Mouse (Mus musculus) ES-E14 (cell line): ENCODE data around the gene Bod1l. TPM values are rescaled to one million over a fixed set of nuclear protein-coding genes. Genes with fewer than 3 reads are reported as not detected.

Experiments used
- DNase-seq: peaks from one replicate; pipeline ENCODE4 v3.0.0-alpha.2; 2013; ENCODE audit warnings: low read depth, low spot score
- H3K27ac ChIP-seq: 2 replicates; pipeline ENCODE4 v1.5.1; 2012; ENCODE audit warnings: low read depth, mild to moderate bottlenecking, low read length, moderate library complexity, mixed read lengths; ENCODE audit not compliant: poor library complexity, insufficient read depth, severe bottlenecking
- H3K36me3 ChIP-seq: 2 replicates; pipeline ENCODE4 v1.6.1; 2012; ENCODE audit warnings: mild to moderate bottlenecking, low read length, moderate library complexity, mixed read lengths; ENCODE audit not compliant: control insufficient read depth, poor library complexity, insufficient read depth, severe bottlenecking
- H3K4me1 ChIP-seq, 2 experiments: fragments of 150-350 bp in 1 of 2; sonication (generic) in 1 of 2; 2 replicates each; pipeline ENCODE4 v1.6.1; 2012; ENCODE audit warnings: low read length in 2 of 2, mild to moderate bottlenecking in 1 of 2, mixed read lengths in 1 of 2; ENCODE audit not compliant: control insufficient read depth in 2 of 2, insufficient read depth in 2 of 2, poor library complexity in 1 of 2
- H3K4me3 ChIP-seq, 2 experiments: fragments of 150-350 bp in 1 of 2; sonication (generic) in 1 of 2; 2 replicates each; pipeline ENCODE4 v1.5.1; 2012; ENCODE audit warnings: low read length in 2 of 2, low read depth in 1 of 2, mild to moderate bottlenecking in 1 of 2, mixed read lengths in 1 of 2; ENCODE audit not compliant: insufficient read depth in 1 of 2, poor library complexity in 1 of 2, severe bottlenecking in 1 of 2
- H3K9ac ChIP-seq: 2 replicates; pipeline ENCODE4 v1.6.1; 2012; ENCODE audit warnings: low read depth, mild to moderate bottlenecking, low read length, mixed read lengths; ENCODE audit not compliant: poor library complexity, insufficient read depth, severe bottlenecking
- H3K9me3 ChIP-seq: fragments of 150-350 bp; sonication (generic); 2 replicates; pipeline ENCODE4 v1.6.1; 2012; ENCODE audit warnings: low read depth, mild to moderate bottlenecking, low read length; ENCODE audit not compliant: control insufficient read depth, insufficient read depth
- CHD2 ChIP-seq: IDR thresholded peaks from 2 replicates; pipeline ENCODE4 v1.6.1; 2014; ENCODE audit warnings: mild to moderate bottlenecking, low read depth, low read length, inconsistent platforms
- HCFC1 ChIP-seq: IDR thresholded peaks from 2 replicates; pipeline ENCODE4 v1.6.1; 2012; ENCODE audit warnings: low read length, inconsistent platforms, borderline replicate concordance; ENCODE audit not compliant: insufficient read depth
- MAFK ChIP-seq: IDR thresholded peaks from 2 replicates; pipeline ENCODE4 v1.6.1; 2014; ENCODE audit warnings: mild to moderate bottlenecking, low read depth, low read length, inconsistent platforms; ENCODE audit not compliant: insufficient read depth
- ZC3H11A ChIP-seq: IDR thresholded peaks from 2 replicates; pipeline ENCODE4 v1.6.1; 2012; ENCODE audit warnings: low read depth, mild to moderate bottlenecking, inconsistent platforms, low read length, borderline replicate concordance
- ZNF384 ChIP-seq: IDR thresholded peaks from 2 replicates; pipeline ENCODE4 v1.6.1; 2012; ENCODE audit warnings: low read depth, low read length, inconsistent platforms
- in situ Hi-C, 2 experiments: fragments of 600-800 bp; cut with MboI; formaldehyde crosslinking; loops; one replicate each; pipeline ENCODE4 v1.15.1; 2025; ENCODE audit warnings: low sequenced_read_pairs in 2 of 2, inconsistent platforms in 1 of 2; ENCODE audit not compliant: unreplicated experiment in 2 of 2
- total RNA-seq: library from RNA; depleted of rRNA; stranded (reverse); fragments of 300-350 nt; gene quantifications from 2 replicates; pipeline ENCODE4 v1.2.3, GENCODE M21; 2012

Bod1l gene
- total RNA-seq, 1 experiment: 67.2 TPM

DNA sequence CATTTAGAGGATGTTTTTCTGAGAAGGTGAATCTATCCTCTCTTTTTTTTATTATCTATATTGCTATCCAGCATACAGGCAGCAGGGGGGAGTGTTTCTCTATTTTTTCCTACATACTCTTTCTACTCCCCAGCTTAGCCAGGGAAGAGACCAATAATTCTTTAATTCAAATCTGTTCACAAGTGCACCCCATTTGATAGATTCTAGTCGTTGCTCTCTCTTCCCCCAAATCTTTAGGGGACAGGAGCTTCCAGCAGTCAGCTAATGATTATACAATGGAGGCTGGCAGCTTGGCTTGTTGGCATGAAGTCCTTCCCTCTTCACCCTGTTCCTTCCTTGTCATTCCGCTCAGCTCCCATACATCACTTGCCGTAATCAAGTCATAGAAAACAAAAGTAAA is 44.7 kb upstream of the Bod1l start:
- Histone ChIP-seq H3K9ac (no peak overlapping the region), H3K27ac (no peak overlapping the region), H3K9me3 (no peaks in the 10 kb centered on the region), H3K4me3 (no peak overlapping the region), H3K36me3 (no peaks in the 10 kb centered on the region), H3K4me1 (peaks cover 4% of the 10 kb centered on the region in 2 experiments; a peak in 1 of 4 replicates)
- no peak for DNase-seq
- in situ Hi-C loops: loop anchor here in 1 of 2 experiments (25.0 kb wide), 1 partner anchor 298 kb away; no protein-coding TSS in a partner anchor
- TF ChIP-seq MAFK (no peak), HCFC1 (no peak), ZNF384 (0 out of 2 replicates have a peak, but pooled peaks have one; percentile 31), ZC3H11A (no peak), CHD2 (no peak)

DNA sequence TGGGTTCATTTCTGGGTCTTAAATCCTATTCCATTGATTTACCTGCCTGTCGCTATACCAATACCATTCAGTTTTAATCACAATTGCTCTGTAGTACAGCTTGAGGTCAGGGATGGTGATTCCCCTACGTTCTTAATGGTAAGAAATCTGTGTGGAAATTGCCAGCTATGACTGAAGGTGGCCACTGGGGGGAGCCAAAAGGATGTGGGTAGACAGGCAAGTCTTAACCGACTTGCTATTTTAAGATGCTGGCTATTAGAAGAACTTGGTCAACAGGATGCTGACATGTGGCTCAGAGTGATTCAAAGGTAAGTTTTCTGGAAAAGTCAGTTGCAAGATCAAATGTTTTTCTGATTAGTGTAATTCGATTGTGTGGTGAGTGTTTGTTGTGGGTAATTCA is 43.6 kb upstream of the Bod1l start:
- in situ Hi-C loops: loop anchor here in 1 of 2 experiments (25.0 kb wide), 1 partner anchor 300 kb away; no protein-coding TSS in a partner anchor
- no peaks in the 10 kb centered on the region for H3K36me3 ChIP-seq
- H3K4me3 ChIP-seq: no peak overlapping the region
- no peak for TF ChIP-seq ZNF384
- no peak for TF ChIP-seq MAFK
- TF ChIP-seq HCFC1: no peak
- TF ChIP-seq CHD2: no peak
- peak; percentile 61; the same call in 1 of the 2 replicates for TF ChIP-seq ZC3H11A
- H3K9ac ChIP-seq: no peak overlapping the region
- H3K9me3 ChIP-seq: no peaks in the 10 kb centered on the region
- H3K4me1 ChIP-seq: no peaks in the 10 kb centered on the region
- DNase-seq: peak; percentile 68
- no peak overlapping the region for H3K27ac ChIP-seq

DNA sequence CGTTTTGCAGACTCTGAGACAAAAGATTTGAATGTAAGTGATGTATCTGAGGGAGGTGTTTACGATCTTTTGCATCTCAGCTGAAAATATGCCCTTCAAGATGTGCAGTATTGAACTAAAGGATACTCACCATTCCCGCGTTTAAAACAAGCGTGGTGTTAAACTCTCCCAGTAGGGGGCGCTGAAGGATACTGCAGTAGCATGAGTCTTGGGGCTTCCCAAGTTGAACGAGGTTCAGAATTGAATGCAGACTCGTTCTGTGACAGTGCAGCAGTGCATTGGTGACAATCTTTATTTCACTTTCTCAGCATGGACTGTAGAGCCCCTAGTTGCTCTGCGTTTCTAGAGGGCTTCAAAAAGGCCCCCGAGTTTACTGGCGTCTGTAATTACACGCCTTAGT is 40.4 kb upstream of the Bod1l start:
- H3K4me3 ChIP-seq: no peak overlapping the region
- H3K9me3 ChIP-seq: no peaks in the 10 kb centered on the region
- TF ChIP-seq HCFC1: no peak
- no peak for TF ChIP-seq CHD2
- no peak for TF ChIP-seq ZC3H11A
- TF ChIP-seq MAFK: no peak
- TF ChIP-seq ZNF384: no peak
- in situ Hi-C loops: loop anchor here in 1 of 2 experiments (25.0 kb wide), 1 partner anchor 303 kb away; no protein-coding TSS in a partner anchor
- no peaks in the 10 kb centered on the region for H3K4me1 ChIP-seq
- H3K9ac ChIP-seq: no peak overlapping the region
- H3K36me3 ChIP-seq: no peaks in the 10 kb centered on the region
- no peak overlapping the region for H3K27ac ChIP-seq
- DNase-seq: peak; percentile 68

DNA sequence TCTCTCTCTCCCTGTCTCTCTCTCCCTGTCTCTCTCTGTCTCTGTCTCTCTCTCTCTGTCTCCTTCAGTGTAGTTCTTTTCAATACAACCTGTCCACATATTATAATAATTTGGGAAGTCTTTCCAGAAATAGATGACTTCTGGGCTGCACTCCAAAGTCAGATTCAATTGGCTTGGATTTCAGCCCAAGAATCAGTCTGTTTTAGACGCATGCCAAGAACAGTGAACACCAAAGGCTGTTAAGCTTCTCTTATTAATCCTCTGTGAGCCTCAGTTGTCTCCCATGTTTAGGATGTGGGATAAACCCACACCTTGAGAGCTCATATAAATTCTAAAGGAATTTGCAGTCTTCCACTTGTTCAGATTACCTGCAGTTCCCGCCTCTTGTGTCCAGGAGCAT is 27.0 kb upstream of the Bod1l start:
- TF ChIP-seq ZNF384 (no peak), CHD2 (no peak), ZC3H11A (no peak), MAFK (no peak), HCFC1 (no peak)
- DNase-seq: no peak
- no peak overlapping the region for H3K4me3 ChIP-seq
- in situ Hi-C loops: no loop called here
- no peaks in the 10 kb centered on the region for H3K4me1 ChIP-seq
- H3K9ac ChIP-seq: no peak overlapping the region
- no peak overlapping the region for H3K27ac ChIP-seq
- no peaks in the 10 kb centered on the region for H3K9me3 ChIP-seq
- no peaks in the 10 kb centered on the region for H3K36me3 ChIP-seq

DNA sequence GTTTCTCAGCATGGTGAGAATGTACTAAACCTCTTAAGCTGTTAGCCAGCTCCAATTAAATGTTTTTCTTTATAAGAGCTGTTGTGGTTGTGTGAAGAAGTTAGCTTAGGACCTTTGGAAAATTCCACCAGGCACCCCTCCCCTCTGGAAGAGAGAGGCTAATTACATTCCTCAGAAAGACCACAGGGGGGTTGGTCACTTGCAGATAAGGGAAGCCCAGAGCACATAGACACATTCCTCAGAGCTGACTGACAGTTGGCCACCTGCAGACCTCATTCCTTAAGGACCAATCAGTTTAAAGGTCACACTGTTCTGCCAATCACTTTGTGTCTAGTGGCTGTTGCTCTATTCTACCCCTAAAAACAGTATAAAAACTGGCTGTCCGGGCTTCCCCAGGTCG is 11.7 kb upstream of the Bod1l start:
- no peak for DNase-seq
- in situ Hi-C loops: no loop called here
- Histone ChIP-seq H3K27ac (no peak overlapping the region), H3K9ac (no peak overlapping the region), H3K4me1 (no peaks in the 10 kb centered on the region), H3K4me3 (no peak overlapping the region), H3K36me3 (no peaks in the 10 kb centered on the region; the same call in 1 of the 2 replicates), H3K9me3 (no peaks in the 10 kb centered on the region)
- TF ChIP-seq ZNF384 (no peak), CHD2 (no peak), MAFK (no peak), ZC3H11A (no peak), HCFC1 (no peak)
